Mouse (Mus musculus): ENCODE measurements around the gene Il17d. TPM values are rescaled to one million over a fixed set of nuclear protein-coding genes. Genes with fewer than 3 reads are reported as not detected.

The Il17d gene
- total and polyA plus RNA-seq, 2 experiments from 2014 or later, result 8.5 to 38.8 TPM

- DNase-seq (no peak), ATAC-seq (no peak)
- Histone ChIP-seq H3K4me1 (ENCODE audit: insufficient read depth) (no peaks in the 10 kb centered on the region), H3K4me2 (ENCODE audit: low read depth) (no peak overlapping the region), H3K9ac (no peak overlapping the region), H3K27ac (ENCODE audit: low read depth, low read length) (no peak overlapping the region), H3K9me3 (ENCODE audit: low read length) (no peaks in the 10 kb centered on the region), H3K27me3 (ENCODE audit: insufficient read depth, low read length) (no peaks in the 10 kb centered on the region), H3K36me3 (ENCODE audit: insufficient read depth) (peaks cover 15% of the 10 kb centered on the region), H3K4me3 (ENCODE audit: low read depth, low read length) (no peak overlapping the region)
- no peak for TF ChIP-seq CTCF (IDR thresholded peaks at IDR 0.05; ENCODE audit: low read depth)
- WGBS, result 93% methylated on average over 13 of the region's 13 CpGs
Measured at GRCm38 (mm10) chr14:57543420-57544039, 19.0 kb downstream of the Il17d start.

- 86% methylated on average over 17 of the region's 17 CpGs for WGBS
- DNase-seq (no peak), ATAC-seq (no peak)
- Histone ChIP-seq H3K27ac (ENCODE audit: low read depth, low read length) (no peak overlapping the region), H3K9me3 (ENCODE audit: low read length) (no peaks in the 10 kb centered on the region), H3K4me2 (ENCODE audit: low read depth) (no peak overlapping the region), H3K27me3 (ENCODE audit: insufficient read depth, low read length) (no peaks in the 10 kb centered on the region), H3K9ac (no peak overlapping the region), H3K4me1 (ENCODE audit: insufficient read depth) (no peaks in the 10 kb centered on the region), H3K36me3 (ENCODE audit: insufficient read depth) (peaks cover 22% of the 10 kb centered on the region), H3K4me3 (ENCODE audit: low read depth, low read length) (no peak overlapping the region)
- no peak for TF ChIP-seq CTCF (IDR thresholded peaks at IDR 0.05; ENCODE audit: low read depth)
Measured at GRCm38 (mm10) chr14:57545526-57545925, 20.9 kb downstream of the Il17d start.

- Histone ChIP-seq H3K9ac (no peak overlapping the region), H3K4me3 (ENCODE audit: low read depth, low read length) (no peak overlapping the region), H3K27me3 (ENCODE audit: insufficient read depth, low read length) (no peaks in the 10 kb centered on the region), H3K27ac (ENCODE audit: low read depth, low read length) (no peak overlapping the region), H3K4me2 (ENCODE audit: low read depth) (no peak overlapping the region), H3K4me1 (ENCODE audit: insufficient read depth) (no peaks in the 10 kb centered on the region), H3K36me3 (ENCODE audit: insufficient read depth) (peaks cover 22% of the 10 kb centered on the region), H3K9me3 (ENCODE audit: low read length) (no peaks in the 10 kb centered on the region)
- TF ChIP-seq CTCF (IDR thresholded peaks at IDR 0.05; ENCODE audit: low read depth), result no peak
- ATAC-seq, result no peak
- no peak for DNase-seq
- 91% methylated on average over 8 of the region's 8 CpGs for WGBS
Measured at GRCm38 (mm10) chr14:57546131-57546530, 21.6 kb downstream of the Il17d start.

GRCm38 (mm10) chr14:57546557-57547021 is 22.0 kb downstream of the Il17d start:
- Histone ChIP-seq H3K27me3 (ENCODE audit: insufficient read depth, low read length) (no peaks in the 10 kb centered on the region), H3K36me3 (ENCODE audit: insufficient read depth) (peaks cover 22% of the 10 kb centered on the region), H3K9ac (no peak overlapping the region), H3K4me3 (ENCODE audit: low read depth, low read length) (no peak overlapping the region), H3K4me1 (ENCODE audit: insufficient read depth) (no peaks in the 10 kb centered on the region), H3K4me2 (ENCODE audit: low read depth) (no peak overlapping the region), H3K27ac (ENCODE audit: low read depth, low read length) (no peak overlapping the region), H3K9me3 (ENCODE audit: low read length) (no peaks in the 10 kb centered on the region)
- 33% methylated on average over 13 of the region's 13 CpGs for WGBS
- DNase-seq (no peak), ATAC-seq (no peak)
- no peak for TF ChIP-seq CTCF (IDR thresholded peaks at IDR 0.05; ENCODE audit: low read depth)

GRCm38 (mm10) chr14:57547062-57547461 is 22.5 kb downstream of the Il17d start:
- Histone ChIP-seq H3K4me1 (ENCODE audit: insufficient read depth) (no peaks in the 10 kb centered on the region), H3K9ac (no peak overlapping the region), H3K36me3 (ENCODE audit: insufficient read depth) (peaks cover 22% of the 10 kb centered on the region), H3K27ac (ENCODE audit: low read depth, low read length) (no peak overlapping the region), H3K4me2 (ENCODE audit: low read depth) (no peak overlapping the region), H3K27me3 (ENCODE audit: insufficient read depth, low read length) (no peaks in the 10 kb centered on the region), H3K9me3 (ENCODE audit: low read length) (no peaks in the 10 kb centered on the region), H3K4me3 (ENCODE audit: low read depth, low read length) (no peak overlapping the region)
- WGBS, result 83% methylated on average over 5 of the region's 5 CpGs
- DNase-seq, result no peak
- no peak for ATAC-seq
- TF ChIP-seq CTCF (IDR thresholded peaks at IDR 0.05; ENCODE audit: low read depth), result no peak

- DNase-seq (no peak), ATAC-seq (no peak)
- no peaks in the 10 kb centered on the region for H3K27me3 ChIP-seq (ENCODE audit: insufficient read depth, low read length)
- no peak overlapping the region for H3K4me2 ChIP-seq (ENCODE audit: low read depth)
- no peaks in the 10 kb centered on the region for H3K4me1 ChIP-seq (ENCODE audit: insufficient read depth)
- no peak for TF ChIP-seq CTCF (IDR thresholded peaks at IDR 0.05; ENCODE audit: low read depth)
- H3K27ac ChIP-seq (ENCODE audit: low read depth, low read length), result no peak overlapping the region
- H3K4me3 ChIP-seq (ENCODE audit: low read depth, low read length), result no peak overlapping the region
- H3K9me3 ChIP-seq (ENCODE audit: low read length), result no peaks in the 10 kb centered on the region
- H3K9ac ChIP-seq, result no peak overlapping the region
- H3K36me3 ChIP-seq (ENCODE audit: insufficient read depth), result peaks cover 8% of the 10 kb centered on the region; the same call in 1 of the 2 replicates
Measured at GRCm38 (mm10) chr14:57552945-57553344, 28.4 kb downstream of the Il17d start.

GRCm38 (mm10) chr14:57554434-57554833 is 29.9 kb downstream of the Il17d start:
- H3K27me3 ChIP-seq (ENCODE audit: insufficient read depth, low read length), result no peaks in the 10 kb centered on the region
- H3K27ac ChIP-seq (ENCODE audit: low read depth, low read length), result no peak overlapping the region
- no peak for ATAC-seq
- WGBS, result 96% methylated on average over 5 of the region's 5 CpGs
- H3K4me1 ChIP-seq (ENCODE audit: insufficient read depth), result no peaks in the 10 kb centered on the region
- H3K4me2 ChIP-seq (ENCODE audit: low read depth), result no peak overlapping the region
- no peak for DNase-seq
- no peak for TF ChIP-seq CTCF (IDR thresholded peaks at IDR 0.05; ENCODE audit: low read depth)
- no peaks in the 10 kb centered on the region for H3K9me3 ChIP-seq (ENCODE audit: low read length)
- H3K36me3 ChIP-seq (ENCODE audit: insufficient read depth), result peaks cover 4% of the 10 kb centered on the region; the same call in 1 of the 2 replicates
- no peak overlapping the region for H3K9ac ChIP-seq
- H3K4me3 ChIP-seq (ENCODE audit: low read depth, low read length), result no peak overlapping the region
